Mouse (Mus musculus) hindbrain, embryonic 12.5 days (tissue): ENCODE measurements at regions not wholly inside any gene's neighbourhood (a gene's known extent, or its start where the extent isn't known, plus 50 kb on each side); places are given as distances from the start of the nearest gene placed in this dataset.

ENCODE experiments used
- ATAC-seq: fragments of 200-750 bp; cut with Nextera tagmentation; 2 replicates; pipeline ENCODE4 v1.8.0; 2017; ENCODE audit warnings: moderate TSS enrichment; ENCODE audit not compliant: low FRiP score
- H3K27ac ChIP-seq: fragments of 300-500 bp; sonication (generic); 2 replicates; pipeline ENCODE4 v1.5.1; 2016; ENCODE audit warnings: mild to moderate bottlenecking
- H3K27me3 ChIP-seq: fragments of 300-500 bp; sonication (generic); 2 replicates; pipeline ENCODE4 v1.6.1; 2016; ENCODE audit warnings: mild to moderate bottlenecking
- H3K36me3 ChIP-seq: fragments of 300-500 bp; sonication (generic); 2 replicates; pipeline ENCODE4 v1.6.1; 2016; ENCODE audit warnings: mild to moderate bottlenecking
- H3K4me1 ChIP-seq: fragments of 300-500 bp; sonication (generic); 2 replicates; pipeline ENCODE4 v1.6.1; 2016
- H3K4me2 ChIP-seq: fragments of 300-500 bp; sonication (generic); replicated peaks from 2 replicates; pipeline ENCODE4 v1.6.1; 2016; ENCODE audit warnings: mild to moderate bottlenecking
- H3K4me3 ChIP-seq: fragments of 300-500 bp; sonication (generic); 2 replicates; pipeline ENCODE4 v1.5.1; 2016; ENCODE audit warnings: mild to moderate bottlenecking
- H3K9ac ChIP-seq: fragments of 300-500 bp; sonication (generic); 2 replicates; pipeline ENCODE4 v1.6.1; 2016; ENCODE audit warnings: mild to moderate bottlenecking, moderate library complexity
- H3K9me3 ChIP-seq: fragments of 300-500 bp; sonication (generic); replicated peaks from 2 replicates; pipeline ENCODE4 v1.6.1; 2016; ENCODE audit warnings: mild to moderate bottlenecking
- WGBS: fragments of 180-500 bp; shearing (Covaris S2); methylation state at CpG from one replicate; pipeline ENCODE4 v1.1.7; 2016; 5-methylcytosine and 5-hydroxymethylcytosine counted together

GRCm38 (mm10) chr7:135798441-135798840, 82.3 kb upstream of the Mki67 start:
- H3K4me3 ChIP-seq, result no peak overlapping the region
- WGBS, result 56% methylated on average over 2 of the region's 2 CpGs
- no peak for ATAC-seq

GRCm38 (mm10) chr7:135802598-135803121, 86.5 kb upstream of the Mki67 start:
- Histone ChIP-seq H3K4me1 (no peaks in the 10 kb centered on the region), H3K4me3 (no peak overlapping the region), H3K27ac (no peak overlapping the region), H3K4me2 (no peak overlapping the region), H3K9me3 (no peaks in the 10 kb centered on the region), H3K27me3 (no peaks in the 10 kb centered on the region), H3K9ac (no peak overlapping the region), H3K36me3 (no peaks in the 10 kb centered on the region)
- ATAC-seq, result no peak
- 90% methylated on average over 15 of the region's 15 CpGs for WGBS

More at GRCm38 (mm10) chr7:135798441-135798840, 82.3 kb upstream of the Mki67 start:
- Histone ChIP-seq H3K36me3 (no peaks in the 10 kb centered on the region), H3K9me3 (no peaks in the 10 kb centered on the region), H3K27me3 (no peaks in the 10 kb centered on the region), H3K4me2 (no peak overlapping the region), H3K4me1 (peaks cover 11% of the 10 kb centered on the region; the same call in 1 of the 2 replicates), H3K9ac (no peak overlapping the region), H3K27ac (no peak overlapping the region)

- Histone ChIP-seq H3K4me1 (no peaks in the 10 kb centered on the region), H3K36me3 (no peaks in the 10 kb centered on the region), H3K9ac (no peak overlapping the region), H3K4me3 (no peak overlapping the region), H3K27ac (no peak overlapping the region), H3K4me2 (no peak overlapping the region), H3K27me3 (no peaks in the 10 kb centered on the region), H3K9me3 (no peaks in the 10 kb centered on the region)
- ATAC-seq, result no peak
- WGBS, result 57% methylated on average over 7 of the region's 7 CpGs
Measured at GRCm38 (mm10) chr7:135804730-135805129, 88.6 kb upstream of the Mki67 start.

GRCm38 (mm10) chr7:135806139-135806538, 90.0 kb upstream of the Mki67 start:
- Histone ChIP-seq H3K27me3 (no peaks in the 10 kb centered on the region), H3K4me2 (no peak overlapping the region), H3K36me3 (no peaks in the 10 kb centered on the region), H3K4me1 (peaks cover 3% of the 10 kb centered on the region; the same call in 1 of the 2 replicates), H3K27ac (no peak overlapping the region), H3K4me3 (no peak overlapping the region), H3K9me3 (no peaks in the 10 kb centered on the region), H3K9ac (no peak overlapping the region)
- ATAC-seq, result no peak
- 78% methylated on average over 8 of the region's 8 CpGs for WGBS

GRCm38 (mm10) chr7:135806673-135807072, 90.5 kb upstream of the Mki67 start:
- Histone ChIP-seq H3K4me2 (no peak overlapping the region), H3K4me3 (no peak overlapping the region)
- WGBS, result 94% methylated on average over 7 of the region's 7 CpGs

GRCm38 (mm10) chr7:135809167-135809566, 93.0 kb upstream of the Mki67 start:
- no peak for ATAC-seq
- no peak overlapping the region for H3K9ac ChIP-seq
- H3K4me1 ChIP-seq, result peaks cover 9% of the 10 kb centered on the region
- no peak overlapping the region for H3K4me2 ChIP-seq
- WGBS, result 89% methylated on average over 10 of the region's 10 CpGs
- H3K36me3 ChIP-seq, result no peaks in the 10 kb centered on the region
- no peaks in the 10 kb centered on the region for H3K27me3 ChIP-seq
- no peaks in the 10 kb centered on the region for H3K9me3 ChIP-seq
- H3K27ac ChIP-seq, result no peak overlapping the region
- H3K4me3 ChIP-seq, result no peak overlapping the region

More at GRCm38 (mm10) chr7:135806673-135807072, 90.5 kb upstream of the Mki67 start:
- peaks cover 7% of the 10 kb centered on the region; the same call in 1 of the 2 replicates for H3K4me1 ChIP-seq
- H3K36me3 ChIP-seq, result no peaks in the 10 kb centered on the region
- no peak overlapping the region for H3K27ac ChIP-seq
- H3K9ac ChIP-seq, result no peak overlapping the region
- ATAC-seq, result no peak
- no peaks in the 10 kb centered on the region for H3K9me3 ChIP-seq
- no peaks in the 10 kb centered on the region for H3K27me3 ChIP-seq

- 56% methylated on average over 12 of the region's 12 CpGs for WGBS
- H3K36me3 ChIP-seq, result no peaks in the 10 kb centered on the region
- no peak overlapping the region for H3K4me3 ChIP-seq
- no peak overlapping the region for H3K4me2 ChIP-seq
- no peak overlapping the region for H3K27ac ChIP-seq
- no peak overlapping the region for H3K9ac ChIP-seq
- no peaks in the 10 kb centered on the region for H3K27me3 ChIP-seq
- no peaks in the 10 kb centered on the region for H3K9me3 ChIP-seq
- H3K4me1 ChIP-seq, result peaks cover 9% of the 10 kb centered on the region
- ATAC-seq, result no peak
Measured at GRCm38 (mm10) chr7:135809751-135810379, 93.7 kb upstream of the Mki67 start.

GRCm38 (mm10) chr7:135810971-135811370, 94.8 kb upstream of the Mki67 start:
- Histone ChIP-seq H3K9me3 (no peaks in the 10 kb centered on the region), H3K36me3 (no peaks in the 10 kb centered on the region), H3K4me1 (peaks cover 9% of the 10 kb centered on the region), H3K27me3 (no peaks in the 10 kb centered on the region), H3K4me3 (no peak overlapping the region), H3K9ac (no peak overlapping the region), H3K4me2 (no peak overlapping the region), H3K27ac (no peak overlapping the region; the same call in 1 of the 2 replicates)
- 77% methylated on average over 9 of the region's 9 CpGs for WGBS
- no peak for ATAC-seq

- Histone ChIP-seq H3K4me3 (no peak overlapping the region), H3K4me1 (peaks cover 9% of the 10 kb centered on the region), H3K36me3 (no peaks in the 10 kb centered on the region), H3K4me2 (no peak overlapping the region), H3K27me3 (no peaks in the 10 kb centered on the region), H3K9ac (no peak overlapping the region), H3K27ac (no peak overlapping the region), H3K9me3 (no peaks in the 10 kb centered on the region)
- no peak for ATAC-seq
- 93% methylated on average over 3 of the region's 3 CpGs for WGBS
Measured at GRCm38 (mm10) chr7:135813616-135814015, 97.5 kb upstream of the Mki67 start.

GRCm38 (mm10) chr7:135816191-135816590, 100.0 kb upstream of the Mki67 start:
- Histone ChIP-seq H3K9me3 (no peaks in the 10 kb centered on the region), H3K4me2 (no peak overlapping the region), H3K4me3 (no peak overlapping the region), H3K9ac (no peak overlapping the region), H3K27ac (no peak overlapping the region), H3K27me3 (no peaks in the 10 kb centered on the region), H3K36me3 (no peaks in the 10 kb centered on the region), H3K4me1 (peaks cover 6% of the 10 kb centered on the region)
- ATAC-seq, result no peak
- WGBS, result 96% methylated on average over 3 of the region's 3 CpGs

- 63% methylated on average over 3 of the region's 3 CpGs for WGBS
- H3K9ac ChIP-seq, result no peak overlapping the region
- no peak overlapping the region for H3K4me3 ChIP-seq
- no peaks in the 10 kb centered on the region for H3K4me1 ChIP-seq
- H3K27ac ChIP-seq, result no peak overlapping the region
- no peak overlapping the region for H3K4me2 ChIP-seq
- ATAC-seq, result no peak
- H3K9me3 ChIP-seq, result no peaks in the 10 kb centered on the region
- no peaks in the 10 kb centered on the region for H3K36me3 ChIP-seq
- no peaks in the 10 kb centered on the region; the same call in 1 of the 2 replicates for H3K27me3 ChIP-seq
Measured at GRCm38 (mm10) chr7:135817868-135818267, 101.7 kb upstream of the Mki67 start.

GRCm38 (mm10) chr7:135818298-135818697, 102.1 kb upstream of the Mki67 start:
- H3K27me3 ChIP-seq, result no peaks in the 10 kb centered on the region; the same call in 1 of the 2 replicates
- H3K4me1 ChIP-seq, result no peaks in the 10 kb centered on the region
- no peaks in the 10 kb centered on the region for H3K36me3 ChIP-seq
- no peak overlapping the region for H3K4me3 ChIP-seq
- H3K9ac ChIP-seq, result no peak overlapping the region
- no peak overlapping the region for H3K4me2 ChIP-seq
- ATAC-seq, result no peak
- H3K27ac ChIP-seq, result no peak overlapping the region
- WGBS, result 77% methylated on average over 3 of the region's 3 CpGs
- no peaks in the 10 kb centered on the region for H3K9me3 ChIP-seq
